Mouse (Mus musculus): ENCODE measurements around the gene Kif3a.

GRCm38 (mm10) chr11:53644017-53644416, 76.8 kb downstream of the Kif3a start:
- TF ChIP-seq POLR2A (IDR thresholded peaks at IDR 0.05; ENCODE audit: extremely low read depth, insufficient read depth, low read length), result no peak
- no peak for TF ChIP-seq CTCF (IDR thresholded peaks at IDR 0.05; ENCODE audit: extremely low read depth, insufficient read depth, low read length)
